Mouse (Mus musculus): ENCODE results near the gene H2-K1. TPM values are rescaled to one million over a fixed set of nuclear protein-coding genes. Genes with fewer than 3 reads are reported as not detected.
A peak's percentile ranks its signal among the peaks of the same experiment; 100 is the strongest.

The H2-K1 gene
- polyA plus RNA-seq, 1 experiment from 2014 or later: 8.1 TPM

GRCm38 (mm10) chr17:33978631-33979031 is 21.5 kb downstream of the H2-K1 start:
- Histone ChIP-seq H3K27ac (replicated peaks) (no peak overlapping the region), H3K9ac (replicated peaks) (no peak overlapping the region), H3K27me3 (peaks cover 45% of the 10 kb centered on the region), H3K4me3 (peak overlapping the region; percentile 35), H3K4me1 (peaks cover 20% of the 10 kb centered on the region), H3K9me3 (no peaks in the 10 kb centered on the region), H3K4me2 (replicated peaks) (peak overlapping the region; percentile 52), H3K36me3 (no peaks in the 10 kb centered on the region)
- no peak for ATAC-seq (replicated peaks)
- under 1% methylated on average over 17 of the region's 17 CpGs for WGBS

- Histone ChIP-seq H3K4me3 (peak overlapping the region; percentile 35), H3K9me3 (no peaks in the 10 kb centered on the region), H3K36me3 (no peaks in the 10 kb centered on the region), H3K4me1 (peaks cover 20% of the 10 kb centered on the region), H3K9ac (replicated peaks) (peak overlapping the region; percentile 30; the same call in 1 of the 2 replicates), H3K27me3 (peaks cover 45% of the 10 kb centered on the region), H3K27ac (replicated peaks) (no peak overlapping the region), H3K4me2 (replicated peaks) (peak overlapping the region; percentile 52)
- WGBS: 2% methylated on average over 57 of the region's 57 CpGs
- no peak for ATAC-seq (replicated peaks)
Observed at GRCm38 (mm10) chr17:33977861-33978557, 22.1 kb downstream of the H2-K1 start.

GRCm38 (mm10) chr17:33973572-33973971 is 26.6 kb downstream of the H2-K1 start:
- Histone ChIP-seq H3K4me2 (replicated peaks) (no peak overlapping the region), H3K4me3 (no peak overlapping the region), H3K9me3 (no peaks in the 10 kb centered on the region), H3K27ac (replicated peaks) (no peak overlapping the region), H3K27me3 (peaks cover 31% of the 10 kb centered on the region), H3K9ac (replicated peaks) (no peak overlapping the region), H3K36me3 (no peaks in the 10 kb centered on the region), H3K4me1 (peaks cover 5% of the 10 kb centered on the region)
- WGBS: 64% methylated on average over 3 of the region's 3 CpGs
- ATAC-seq (replicated peaks): no peak

- Histone ChIP-seq H3K9me3 (no peaks in the 10 kb centered on the region), H3K9ac (replicated peaks) (no peak overlapping the region), H3K27me3 (peaks cover 22% of the 10 kb centered on the region), H3K4me3 (no peak overlapping the region), H3K27ac (replicated peaks) (no peak overlapping the region), H3K4me2 (replicated peaks) (no peak overlapping the region), H3K36me3 (no peaks in the 10 kb centered on the region), H3K4me1 (no peaks in the 10 kb centered on the region)
- WGBS: 12% methylated on average over 1 of the region's 1 CpGs
- ATAC-seq (replicated peaks): no peak
Observed at GRCm38 (mm10) chr17:33972691-33973090, 27.5 kb downstream of the H2-K1 start.

- Histone ChIP-seq H3K4me2 (replicated peaks) (no peak overlapping the region), H3K9me3 (no peaks in the 10 kb centered on the region)
- ATAC-seq (replicated peaks): no peak
Observed at GRCm38 (mm10) chr17:33969394-33969793, 30.8 kb downstream of the H2-K1 start.

GRCm38 (mm10) chr17:33968927-33969326 is 31.2 kb downstream of the H2-K1 start:
- H3K4me2 ChIP-seq (replicated peaks): no peak overlapping the region
- no peak overlapping the region for H3K9ac ChIP-seq (replicated peaks)
- peaks cover 5% of the 10 kb centered on the region; the same call in 1 of the 2 replicates for H3K27me3 ChIP-seq
- H3K4me3 ChIP-seq: no peak overlapping the region
- no peaks in the 10 kb centered on the region for H3K4me1 ChIP-seq
- H3K36me3 ChIP-seq: peaks cover 18% of the 10 kb centered on the region
- H3K9me3 ChIP-seq: no peaks in the 10 kb centered on the region
- peak; percentile 71 for ATAC-seq (replicated peaks)
- WGBS: 31% methylated on average over 5 of the region's 5 CpGs
- no peak overlapping the region for H3K27ac ChIP-seq (replicated peaks)

More at GRCm38 (mm10) chr17:33969394-33969793, 30.8 kb downstream of the H2-K1 start:
- peaks cover 5% of the 10 kb centered on the region; the same call in 1 of the 2 replicates for H3K27me3 ChIP-seq
- H3K36me3 ChIP-seq: peaks cover 18% of the 10 kb centered on the region
- no peak overlapping the region for H3K27ac ChIP-seq (replicated peaks)
- no peak overlapping the region for H3K4me3 ChIP-seq
- H3K9ac ChIP-seq (replicated peaks): no peak overlapping the region
- WGBS: 77% methylated on average over 4 of the region's 4 CpGs
- H3K4me1 ChIP-seq: no peaks in the 10 kb centered on the region

GRCm38 (mm10) chr17:33968489-33968888 is 31.7 kb downstream of the H2-K1 start:
- 5% methylated on average over 9 of the region's 9 CpGs for WGBS
- H3K4me2 ChIP-seq (replicated peaks): no peak overlapping the region
- no peak overlapping the region for H3K9ac ChIP-seq (replicated peaks)
- H3K27ac ChIP-seq (replicated peaks): no peak overlapping the region
- H3K4me1 ChIP-seq: no peaks in the 10 kb centered on the region
- peak; percentile 70 for ATAC-seq (replicated peaks)
- no peak overlapping the region for H3K4me3 ChIP-seq
- no peaks in the 10 kb centered on the region for H3K9me3 ChIP-seq
- H3K36me3 ChIP-seq: peaks cover 21% of the 10 kb centered on the region
- H3K27me3 ChIP-seq: peaks cover 5% of the 10 kb centered on the region; the same call in 1 of the 2 replicates

- 91% methylated on average over 16 of the region's 16 CpGs for WGBS
- no peak for ATAC-seq (replicated peaks)
- Histone ChIP-seq H3K36me3 (peaks cover 44% of the 10 kb centered on the region), H3K4me1 (no peaks in the 10 kb centered on the region), H3K4me2 (replicated peaks) (no peak overlapping the region), H3K27me3 (no peaks in the 10 kb centered on the region), H3K9ac (replicated peaks) (no peak overlapping the region), H3K9me3 (no peaks in the 10 kb centered on the region), H3K4me3 (no peak overlapping the region), H3K27ac (replicated peaks) (no peak overlapping the region)
Observed at GRCm38 (mm10) chr17:33965846-33966550, 34.1 kb downstream of the H2-K1 start.

GRCm38 (mm10) chr17:33965082-33965845 is 34.9 kb downstream of the H2-K1 start:
- H3K36me3 ChIP-seq: peaks cover 50% of the 10 kb centered on the region
- H3K9ac ChIP-seq (replicated peaks): no peak overlapping the region
- H3K27ac ChIP-seq (replicated peaks): no peak overlapping the region
- H3K9me3 ChIP-seq: no peaks in the 10 kb centered on the region
- 89% methylated on average over 17 of the region's 17 CpGs for WGBS
- no peak overlapping the region for H3K4me3 ChIP-seq
- H3K4me2 ChIP-seq (replicated peaks): no peak overlapping the region
- no peaks in the 10 kb centered on the region for H3K4me1 ChIP-seq
- no peaks in the 10 kb centered on the region for H3K27me3 ChIP-seq
- ATAC-seq (replicated peaks): no peak

GRCm38 (mm10) chr17:33962876-33963275 is 37.3 kb downstream of the H2-K1 start:
- H3K9ac ChIP-seq (replicated peaks): no peak overlapping the region
- no peaks in the 10 kb centered on the region for H3K9me3 ChIP-seq
- H3K4me3 ChIP-seq: no peak overlapping the region
- H3K27ac ChIP-seq (replicated peaks): no peak overlapping the region
- H3K4me1 ChIP-seq: no peaks in the 10 kb centered on the region
- 94% methylated on average over 7 of the region's 7 CpGs for WGBS
- ATAC-seq (replicated peaks): no peak
- no peaks in the 10 kb centered on the region for H3K27me3 ChIP-seq
- peaks cover 70% of the 10 kb centered on the region for H3K36me3 ChIP-seq
- H3K4me2 ChIP-seq (replicated peaks): no peak overlapping the region

GRCm38 (mm10) chr17:33959948-33960347 is 40.2 kb downstream of the H2-K1 start:
- no peak overlapping the region for H3K4me2 ChIP-seq (replicated peaks)
- no peaks in the 10 kb centered on the region for H3K9me3 ChIP-seq
- no peak for ATAC-seq (replicated peaks)
- no peaks in the 10 kb centered on the region for H3K27me3 ChIP-seq
- no peak overlapping the region for H3K27ac ChIP-seq (replicated peaks)
- WGBS: 95% methylated on average over 15 of the region's 15 CpGs
- H3K36me3 ChIP-seq: peaks cover 55% of the 10 kb centered on the region
- H3K4me3 ChIP-seq: no peak overlapping the region
- peaks cover 12% of the 10 kb centered on the region for H3K4me1 ChIP-seq
- no peak overlapping the region for H3K9ac ChIP-seq (replicated peaks)

- Histone ChIP-seq H3K9me3 (no peaks in the 10 kb centered on the region), H3K27me3 (no peaks in the 10 kb centered on the region), H3K36me3 (peaks cover 52% of the 10 kb centered on the region), H3K4me2 (replicated peaks) (no peak overlapping the region), H3K27ac (replicated peaks) (no peak overlapping the region), H3K4me1 (peaks cover 20% of the 10 kb centered on the region), H3K4me3 (no peak overlapping the region), H3K9ac (replicated peaks) (no peak overlapping the region)
- 94% methylated on average over 13 of the region's 13 CpGs for WGBS
- no peak for ATAC-seq (replicated peaks)
Observed at GRCm38 (mm10) chr17:33959135-33959534, 41.0 kb downstream of the H2-K1 start.

All from forebrain, embryonic 15.5 days (tissue).